Mouse (Mus musculus): Measurements from ENCODE around the gene Gm49383. TPM values are rescaled to one million over a fixed set of nuclear protein-coding genes. Genes with fewer than 3 reads are reported as not detected.

Gm49383 gene
- polyA plus RNA-seq, 1 experiment from 2014 or later, result 13.8 TPM

GRCm38 (mm10) chr12:69139841-69140240, 57.1 kb downstream of the Gm49383 start:
- Histone ChIP-seq H3K36me3 (ENCODE audit: control insufficient read depth, insufficient read depth) (no peaks in the 10 kb centered on the region), H3K9ac (ENCODE audit: low read depth, low read length) (no peak overlapping the region), H3K4me1 (ENCODE audit: control insufficient read depth, low read depth, low read length) (no peaks in the 10 kb centered on the region), H3K4me3 (ENCODE audit: low read depth, low read length) (no peak overlapping the region), H3K27me3 (ENCODE audit: control insufficient read depth, insufficient read depth, low read depth, low read length) (no peaks in the 10 kb centered on the region), H3K27ac (ENCODE audit: low read length) (no peak overlapping the region), H3K4me2 (ENCODE audit: low read depth, low read length) (no peak overlapping the region), H3K9me3 (replicated peaks; ENCODE audit: control insufficient read depth, low read length) (no peaks in the 10 kb centered on the region)
- WGBS (ENCODE audit: insufficient replicate concordance), result 60% methylated on average over 7 of the region's 7 CpGs
- no peak for ATAC-seq (ENCODE audit: low read depth)

- Histone ChIP-seq H3K9ac (ENCODE audit: low read depth, low read length) (no peak overlapping the region), H3K27ac (ENCODE audit: low read length) (no peak overlapping the region), H3K27me3 (ENCODE audit: control insufficient read depth, insufficient read depth, low read depth, low read length) (no peaks in the 10 kb centered on the region), H3K9me3 (replicated peaks; ENCODE audit: control insufficient read depth, low read length) (no peaks in the 10 kb centered on the region), H3K4me2 (ENCODE audit: low read depth, low read length) (no peak overlapping the region), H3K4me3 (ENCODE audit: low read depth, low read length) (no peak overlapping the region), H3K4me1 (ENCODE audit: control insufficient read depth, low read depth, low read length) (no peaks in the 10 kb centered on the region), H3K36me3 (ENCODE audit: control insufficient read depth, insufficient read depth) (no peaks in the 10 kb centered on the region)
- ATAC-seq (ENCODE audit: low read depth), result no peak
- 64% methylated on average over 3 of the region's 3 CpGs for WGBS (ENCODE audit: insufficient replicate concordance)
Observed at GRCm38 (mm10) chr12:69139201-69139600, 57.7 kb downstream of the Gm49383 start.

Small RNAs within 50 kb of the gene (microRNA-seq; reads per million reads assigned to microRNA genes)
- gene Gm47287 (not detected), gene Gm47295 (not detected)

Other genes starting within 250 kb of the Gm49383 start
- gene Rps29, start 37.9 kb downstream of the Gm49383 start, polyA plus RNA-seq (2015; fragmentation: Nextera tagmentation; extraction: Ambion mirVana), result 948 and 1,117 TPM in 2 replicates
- 14.1 and 18.5 TPM in 2 replicates for gene Lrr1, start 28.3 kb downstream of the Gm49383 start, polyA plus RNA-seq (2015; fragmentation: Nextera tagmentation; extraction: Ambion mirVana)
- gene Rpl36al, start 13.0 kb downstream of the Gm49383 start, polyA plus RNA-seq (2015; fragmentation: Nextera tagmentation; extraction: Ambion mirVana), result 402 and 452 TPM in 2 replicates
- 18.0 TPM in 2 replicates for gene Mgat2, start 12.9 kb downstream of the Gm49383 start, polyA plus RNA-seq (2015; fragmentation: Nextera tagmentation; extraction: Ambion mirVana)
- 4.2 and 4.5 TPM in 2 replicates for gene Dnaaf2, start 1.3 kb upstream of the Gm49383 start, polyA plus RNA-seq (2015; fragmentation: Nextera tagmentation; extraction: Ambion mirVana)
- gene Gm49384, start 7.2 kb upstream of the Gm49383 start, polyA plus RNA-seq (2015; fragmentation: Nextera tagmentation; extraction: Ambion mirVana), result 15.3 and 17.0 TPM in 2 replicates
- gene Pole2, start 31.1 kb upstream of the Gm49383 start, polyA plus RNA-seq (2015; fragmentation: Nextera tagmentation; extraction: Ambion mirVana), result 15.3 and 18.4 TPM in 2 replicates
- 2.5 TPM in 2 replicates for gene Klhdc1, start 44.1 kb upstream of the Gm49383 start, polyA plus RNA-seq (2015; fragmentation: Nextera tagmentation; extraction: Ambion mirVana)
- gene Klhdc2, start 99.6 kb upstream of the Gm49383 start, polyA plus RNA-seq (2015; fragmentation: Nextera tagmentation; extraction: Ambion mirVana), result 68.6 and 76.9 TPM in 2 replicates
- gene Nemf, start 160.1 kb upstream of the Gm49383 start, polyA plus RNA-seq (2015; fragmentation: Nextera tagmentation; extraction: Ambion mirVana), result 33.7 and 34.2 TPM in 2 replicates
- gene Arf6, start 175.0 kb upstream of the Gm49383 start, polyA plus RNA-seq (2015; fragmentation: Nextera tagmentation; extraction: Ambion mirVana), result 21.8 TPM in 2 replicates
- 0.32 and 1.1 TPM in 2 replicates for gene Gm9887, start 175.4 kb upstream of the Gm49383 start, polyA plus RNA-seq (2015; fragmentation: Nextera tagmentation; extraction: Ambion mirVana)

All from liver, embryonic 16.5 days (tissue).